Mouse (Mus musculus) small intestine, adult 2 months (tissue): ENCODE results near the gene Phka2.

ENCODE experiments used
- CTCF ChIP-seq: fragments of 200-500 bp; IDR thresholded peaks from 2 replicates; pipeline ENCODE4 v1.5.1; 2012; ENCODE audit warnings: low read depth, mild to moderate bottlenecking, control low read depth, inconsistent platforms, low read length, moderate library complexity, mixed read lengths; ENCODE audit not compliant: insufficient replicate concordance, insufficient read length; ENCODE audit errors: extremely low read depth
- POLR2A ChIP-seq: fragments of 200-500 bp; IDR thresholded peaks from 2 replicates; pipeline ENCODE4 v1.6.1; 2012; ENCODE audit warnings: low read depth, mild to moderate bottlenecking, control low read depth, inconsistent platforms, low read length, moderate library complexity

DNA sequence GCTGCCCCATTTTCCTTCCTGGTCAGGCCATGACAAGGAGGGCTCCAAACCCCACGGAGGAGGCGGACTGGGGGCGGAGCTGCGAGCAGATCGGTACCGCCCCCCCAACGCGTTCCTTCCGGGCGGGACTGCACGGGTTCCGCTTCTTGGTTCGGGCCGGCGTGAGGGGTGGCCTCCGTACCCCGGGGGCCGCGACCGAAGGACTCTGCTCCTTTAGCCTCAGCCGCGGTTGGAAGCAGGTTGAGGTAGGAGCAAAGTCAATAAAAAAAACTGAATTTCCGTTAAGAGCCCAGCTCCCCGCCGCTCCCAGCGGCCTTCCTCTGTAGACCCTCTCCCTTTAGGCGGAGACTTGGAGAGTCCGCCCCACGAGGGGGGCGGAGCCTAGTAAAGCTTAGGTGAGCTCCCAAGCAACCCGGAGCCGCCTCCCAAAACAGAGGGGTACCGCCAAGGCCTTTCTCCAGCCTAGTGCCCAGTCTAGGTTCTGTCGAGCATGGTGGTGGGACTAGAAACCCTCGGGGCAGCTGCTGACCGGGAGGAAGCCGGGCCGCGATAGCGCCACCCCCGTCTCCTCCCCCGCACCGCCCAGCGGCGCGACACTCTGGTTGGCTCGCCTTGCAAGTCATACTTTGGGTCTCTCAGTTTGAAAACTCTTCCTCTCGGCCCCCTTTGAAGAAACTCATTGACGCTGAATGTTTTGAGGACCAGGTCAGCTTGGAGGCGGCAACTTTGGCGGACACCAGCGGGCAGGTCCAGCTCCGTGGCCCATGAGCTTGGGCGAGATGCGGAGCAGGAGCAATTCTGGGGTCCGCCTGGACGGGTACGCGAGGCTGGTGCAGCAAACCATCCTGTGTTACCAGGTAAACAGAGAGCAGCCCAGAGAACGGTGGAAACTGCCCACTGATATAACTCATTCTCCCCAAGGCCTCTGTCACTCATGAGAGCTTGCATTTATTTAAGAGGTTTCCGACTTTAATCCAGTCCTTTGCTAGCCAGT, at the start of gene Phka2:
- TF ChIP-seq CTCF (no peak), POLR2A (no peak)
